Mouse (Mus musculus): Measurements from ENCODE around the gene Cmtm2a.
"Not testable (repeated sequence)": the region's sequence is repeated elsewhere in the genome, so short reads cannot be mapped to it uniquely, and the experiment has no call there.

GRCm38 (mm10) chr8:104302536-104302935 lies 9.6 kb upstream of the Cmtm2a start:
- TF ChIP-seq CTCF (IDR thresholded peaks at IDR 0.05; ENCODE audit: control insufficient read depth, insufficient read depth, insufficient replicate concordance, low read depth, low read length); POLR2A (IDR thresholded peaks at IDR 0.05; ENCODE audit: control insufficient read depth, low read depth, low read length): not testable (repeated sequence)

Measured in testis, adult 2 months (tissue).